Mouse (Mus musculus) adrenal gland, adult 18-20 months (tissue): ENCODE measurements around the gene Rnf41. TPM values are rescaled to one million over a fixed set of nuclear protein-coding genes. Genes with fewer than 3 reads are reported as not detected.

ENCODE experiments used
- DNase-seq, 2 experiments: peaks; one replicate each; pipeline ENCODE4 v3.0.0; 2021 to 2022; ENCODE audit warnings: low spot score in 2 of 2
- microRNA-seq, 2 experiments: library from miRNA; unstranded; fragments of <30 nt; microRNA quantifications; one replicate each; pipeline ENCODE4 v1.2.0; 2021; ENCODE audit warnings: borderline number of aligned reads in 2 of 2
- total RNA-seq, 2 experiments: library from RNA; stranded (reverse); gene quantifications; 1 replicate in 1 of 2; 2 replicates in 1 of 2; pipeline ENCODE4 v1.2.3; 2021

Rnf41 gene
- total RNA-seq, 2 experiments from 2014 or later: 40.0 to 42.2 TPM

DNA sequence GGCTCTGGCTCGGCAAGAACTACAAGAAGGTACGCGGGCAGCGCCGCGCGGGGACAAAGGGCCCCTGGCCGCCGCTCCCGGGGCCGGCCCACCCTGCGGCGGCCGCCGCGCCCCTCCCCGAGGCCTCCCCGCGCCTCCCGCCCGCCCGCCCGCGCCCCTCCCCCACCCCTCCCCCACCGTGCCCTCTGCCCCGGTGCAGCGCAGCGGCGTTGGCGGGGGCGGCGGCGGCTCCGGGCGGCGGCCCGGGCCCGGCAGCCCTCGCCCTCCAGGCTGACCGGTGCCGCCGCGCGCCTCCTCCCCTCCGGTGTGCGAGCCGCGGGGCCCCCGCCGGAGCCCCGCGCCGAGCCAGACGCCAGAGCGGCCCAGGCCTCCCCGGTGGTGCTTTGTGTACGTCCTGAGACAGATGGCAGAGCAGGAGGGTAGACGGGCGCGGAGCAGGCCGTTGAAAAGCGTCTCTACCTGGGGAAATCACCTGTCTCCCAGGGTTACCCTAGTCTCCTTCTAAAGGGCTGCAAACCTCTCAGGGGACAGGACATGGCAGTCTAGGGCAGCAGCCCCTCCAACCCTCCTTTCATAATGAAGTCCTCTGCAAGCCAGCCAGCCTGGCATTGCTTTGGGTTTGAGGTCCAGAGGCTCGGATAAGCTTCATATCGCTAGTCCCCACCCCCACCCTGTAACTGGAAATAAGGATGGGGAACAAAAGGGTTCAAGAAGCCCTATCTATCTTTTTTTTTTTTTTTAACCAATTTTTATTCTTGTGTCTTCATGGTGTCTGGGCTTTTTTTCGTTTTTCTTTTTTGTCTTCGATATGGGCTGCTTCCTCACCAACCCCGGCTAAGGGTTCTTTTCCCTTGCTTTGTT, 48.2 kb downstream of the Rnf41 start:
- peak; percentile 35 to 56 for DNase-seq

DNA sequence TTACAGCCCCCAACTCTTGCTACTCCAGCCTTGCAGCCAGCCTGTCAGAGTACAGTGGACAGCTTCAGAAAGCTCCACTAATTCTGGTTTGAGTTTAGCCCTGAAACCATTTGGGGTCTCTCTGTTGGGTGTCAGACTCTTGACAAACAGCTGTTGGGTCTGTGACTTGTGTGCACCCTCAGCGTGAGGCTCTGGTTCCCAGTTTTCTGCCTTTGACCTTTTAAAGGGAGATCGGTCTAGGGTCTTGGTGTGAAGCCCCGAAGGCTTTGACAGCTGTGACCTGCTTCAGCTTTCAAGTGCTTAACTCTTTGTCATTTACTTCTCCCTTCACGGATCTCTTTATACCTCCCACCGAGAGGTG, 48.8 kb downstream of the Rnf41 start:
- no peak for DNase-seq

DNA sequence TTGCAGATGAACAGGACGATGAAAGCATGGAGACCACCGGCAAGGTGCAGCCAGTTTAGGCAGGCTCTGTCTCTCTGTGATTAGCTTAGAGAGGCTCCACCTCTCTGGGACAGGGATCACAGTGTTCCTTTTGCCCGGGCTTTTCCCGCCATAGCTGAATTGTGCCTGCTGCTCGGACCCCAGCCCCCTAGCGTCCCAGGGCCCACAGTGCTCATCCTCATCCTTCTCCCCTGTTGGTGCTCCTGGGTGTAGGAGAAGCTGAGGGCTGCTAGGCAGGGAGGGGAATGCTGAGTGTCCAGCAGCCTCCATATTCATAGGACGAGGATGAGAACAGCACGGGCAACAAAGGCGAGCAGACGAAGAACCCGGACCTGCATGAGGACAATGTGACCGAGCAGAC, 62.9 kb downstream of the Rnf41 start:
- DNase-seq: no peak

DNA sequence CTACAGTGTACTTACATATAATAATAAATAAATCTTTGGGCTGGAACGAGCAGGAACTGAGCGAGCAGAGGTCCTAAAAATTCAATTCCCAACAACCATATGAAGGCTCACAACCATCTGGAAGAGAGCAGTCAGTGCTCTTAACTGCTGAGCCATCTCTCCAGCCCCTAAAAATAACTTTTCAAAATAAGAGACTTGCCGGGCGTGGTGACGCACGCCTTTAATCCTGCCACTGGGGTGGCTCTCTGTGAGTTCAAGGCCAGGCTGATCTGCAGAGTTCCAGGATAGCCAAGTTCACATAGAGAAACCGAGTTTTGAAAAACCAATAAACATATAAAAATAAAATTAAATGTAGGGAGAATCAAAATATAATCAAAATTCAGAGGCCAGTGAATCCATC, 74.9 kb downstream of the Rnf41 start:
- DNase-seq: peak in 1 of 2 experiments; percentile 35

DNA sequence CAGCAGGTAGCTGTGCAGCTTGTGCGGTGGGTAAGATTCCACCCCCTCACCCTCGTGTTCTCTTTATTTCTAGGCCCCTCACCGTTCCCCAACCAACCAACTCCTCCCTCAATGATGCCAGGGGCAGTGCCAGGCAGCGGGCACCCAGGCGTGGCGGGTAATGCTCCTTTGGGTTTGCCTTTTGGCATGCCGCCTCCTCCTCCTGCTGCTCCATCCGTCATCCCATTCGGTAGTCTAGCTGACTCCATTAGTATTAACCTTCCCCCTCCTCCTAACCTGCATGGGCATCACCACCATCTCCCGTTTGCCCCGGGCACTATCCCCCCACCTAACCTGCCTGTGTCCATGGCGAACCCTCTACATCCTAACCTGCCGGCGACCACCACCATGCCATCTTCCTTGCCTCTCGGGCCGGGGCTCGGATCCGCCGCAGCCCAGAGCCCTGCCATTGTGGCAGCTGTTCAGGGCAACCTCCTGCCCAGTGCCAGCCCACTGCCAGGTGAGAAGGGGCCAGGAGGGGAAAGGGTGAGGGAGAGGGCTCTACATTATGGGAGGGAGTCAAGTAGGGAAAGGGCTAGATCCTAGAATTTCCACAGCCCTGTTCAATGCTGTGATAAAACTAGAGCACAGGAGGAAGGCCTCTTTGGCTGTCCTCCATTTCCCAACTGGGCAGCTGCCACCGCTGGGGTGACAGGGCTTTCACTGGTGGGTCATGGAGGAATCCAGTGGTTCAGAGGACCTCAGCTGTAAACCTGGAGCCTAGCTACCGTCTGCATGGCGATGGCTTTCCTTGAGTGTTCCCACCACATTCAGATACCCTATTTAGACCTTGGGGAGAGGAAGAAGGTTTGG, 76.6 kb downstream of the Rnf41 start:
- no peak for DNase-seq

DNA sequence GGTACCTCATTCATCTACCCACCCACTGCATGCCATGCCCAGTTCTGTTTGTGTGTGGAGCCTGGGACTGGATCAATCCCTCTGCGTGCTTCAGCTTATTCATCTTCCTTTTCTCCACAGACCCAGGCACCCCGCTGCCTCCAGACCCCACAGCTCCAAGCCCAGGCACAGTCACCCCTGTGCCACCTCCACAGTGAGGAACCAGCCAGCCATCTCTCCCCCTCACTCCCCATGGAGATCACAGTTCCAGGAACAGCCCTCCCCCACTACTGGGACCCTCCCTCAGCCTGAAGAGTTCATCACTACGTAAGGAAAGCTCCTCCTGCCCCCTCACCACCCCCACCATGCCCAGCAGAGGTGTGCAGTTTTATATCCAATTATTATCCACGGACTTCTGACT, 77.3 kb downstream of the Rnf41 start:
- DNase-seq: no peak

DNA sequence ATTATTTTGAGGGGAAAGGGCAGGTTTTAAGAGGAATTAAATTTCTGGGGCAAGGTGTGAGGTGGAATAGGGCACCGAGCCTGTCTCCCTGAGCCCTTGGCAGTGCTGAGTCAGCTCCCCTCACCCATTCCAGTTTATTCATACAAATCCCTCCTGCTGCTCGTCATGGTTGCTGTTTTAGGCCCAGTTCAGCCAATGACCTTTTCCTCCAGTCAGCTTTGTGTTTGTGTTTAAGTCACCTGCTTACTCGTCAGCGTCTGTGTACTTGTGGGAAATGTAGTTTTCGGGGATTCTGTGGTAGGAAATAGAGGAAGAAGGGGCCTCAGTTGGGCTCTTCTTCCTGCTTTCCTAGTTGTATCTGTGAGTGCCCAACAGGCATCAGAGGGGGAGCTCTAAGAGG, 77.9 kb downstream of the Rnf41 start:
- DNase-seq: no peak

DNA sequence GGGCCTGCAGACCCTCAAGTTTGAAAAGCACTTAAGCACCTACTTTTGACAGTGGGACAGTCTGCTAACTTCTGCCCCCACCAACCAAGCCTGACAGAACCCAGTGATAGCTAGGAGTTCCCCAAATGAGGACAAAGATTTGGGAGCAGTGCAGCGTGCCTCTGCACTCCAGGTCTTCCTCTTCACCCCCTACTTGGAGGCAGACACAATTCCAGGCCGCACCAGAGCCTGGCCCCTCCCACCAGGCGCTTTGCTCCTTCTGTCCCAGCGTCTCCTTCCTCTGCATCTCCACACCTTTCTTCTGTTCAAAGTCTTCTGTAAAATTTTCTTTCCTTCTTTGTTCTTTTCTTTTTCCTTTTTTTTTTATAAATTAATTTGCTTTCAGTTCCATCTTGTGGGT, 78.3 kb downstream of the Rnf41 start:
- no peak for DNase-seq

DNA sequence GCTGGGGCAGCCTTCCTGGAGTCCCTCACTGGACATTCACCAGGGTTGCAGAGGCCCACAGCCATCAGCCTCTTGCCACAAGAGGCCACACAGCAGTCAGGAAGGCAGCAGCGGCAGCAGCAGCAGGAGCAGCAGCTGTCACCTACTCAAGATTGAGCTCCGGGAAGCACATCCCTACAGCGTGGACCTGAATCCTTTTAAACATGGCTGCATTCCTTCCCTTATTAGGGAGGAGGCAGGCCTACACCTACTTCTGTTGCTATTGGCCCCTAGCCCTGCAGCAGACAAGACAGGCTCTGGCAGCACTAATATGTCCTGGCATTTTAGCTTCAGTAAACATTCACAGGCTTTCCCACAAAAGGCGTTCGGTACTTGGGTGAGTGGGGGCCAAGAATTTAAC, 78.8 kb downstream of the Rnf41 start:
- no peak for DNase-seq

DNA sequence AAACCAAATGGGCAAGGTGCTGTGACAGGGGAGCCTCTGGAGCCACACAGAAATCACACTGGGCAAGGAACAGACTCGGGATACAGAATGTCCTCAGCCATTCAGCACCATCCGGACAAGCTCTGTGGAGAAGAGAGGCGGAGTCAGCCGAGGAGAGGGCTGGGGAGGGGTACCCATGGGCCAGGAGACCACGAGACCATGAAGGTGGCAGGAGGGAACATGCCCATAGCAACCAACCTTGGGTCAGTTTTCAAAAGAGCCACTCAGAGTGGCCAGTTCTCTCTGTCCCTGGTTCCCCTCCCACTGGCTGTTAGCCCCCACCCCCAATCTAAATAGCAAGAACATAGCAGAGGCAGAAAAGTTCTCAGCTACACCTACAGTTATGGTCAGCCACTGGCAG, 79.5 kb downstream of the Rnf41 start:
- DNase-seq: no peak

Small RNA genes within 50 kb of the gene (microRNA-seq; reads per million reads assigned to microRNA genes)
- gene Gm25361: 0 reads per million in 2 experiments
- gene Gm26308: 0 reads per million in 2 experiments
- gene Mir6914: 0 to 0.95 reads per million in 2 experiments
- gene Mir6915: 0.47 to 2.4 reads per million in 2 experiments
- 1.4 to 4.9 reads per million in 2 experiments for gene Mir8105

Other genes with a start within 250 kb of the Rnf41 start
- gene Rbms2, start 231.4 kb upstream of the Rnf41 start, total RNA-seq: 100 to 1,000 TPM in 1 of 2 experiments, 10 to 100 TPM in 1; 90.1 to 106 TPM
- gene Gls2, start 217.2 kb upstream of the Rnf41 start, total RNA-seq: 1 to 10 TPM; 2.9 TPM
- 10 to 100 TPM; 15.4 to 17.7 TPM for gene Spryd4, start 199.8 kb upstream of the Rnf41 start, total RNA-seq
- gene Mip, start 185.8 kb upstream of the Rnf41 start, total RNA-seq: not detected
- gene Timeless, start 179.6 kb upstream of the Rnf41 start, total RNA-seq: 1 to 10 TPM; 3.9 to 5.4 TPM
- not detected for gene Apon, start 157.6 kb upstream of the Rnf41 start, total RNA-seq
- 10 to 100 TPM in 1 of 2 experiments, under 1 TPM in 1; 0.64 to 10.7 TPM for gene Apof, start 143.0 kb upstream of the Rnf41 start, total RNA-seq
- gene Stat2, start 141.1 kb upstream of the Rnf41 start, total RNA-seq: 10 to 100 TPM; 25.8 to 33.0 TPM
- gene Il23a, start 112.9 kb upstream of the Rnf41 start, total RNA-seq: not detected
- gene Pan2, start 108.3 kb upstream of the Rnf41 start, total RNA-seq: 10 to 100 TPM; 14.5 to 19.1 TPM
- gene Cnpy2, start 89.2 kb upstream of the Rnf41 start, total RNA-seq: 100 to 1,000 TPM; 147 to 165 TPM
- 100 to 1,000 TPM; 349 to 654 TPM for gene Cs, start 73.9 kb upstream of the Rnf41 start, total RNA-seq
- gene Coq10a, start 42.7 kb upstream of the Rnf41 start, total RNA-seq: 10 to 100 TPM; 79.8 to 90.2 TPM
- 10 to 100 TPM; 61.7 to 61.8 TPM for gene Ankrd52, start 34.5 kb upstream of the Rnf41 start, total RNA-seq
- under 1 TPM in 1 of 2 experiments, not detected in 1; 0.16 TPM for gene Slc39a5, start 10.4 kb upstream of the Rnf41 start, total RNA-seq
- 10 to 100 TPM; 74.3 to 75.2 TPM for gene Nabp2, start 165 bp upstream of the Rnf41 start, total RNA-seq
- gene Smarcc2, start 47.6 kb downstream of the Rnf41 start, total RNA-seq: 100 to 1,000 TPM; 113 to 116 TPM
- 100 to 1,000 TPM; 816 to 933 TPM for gene Myl6, start 82.5 kb downstream of the Rnf41 start, total RNA-seq
- gene Myl6b, start 87.0 kb downstream of the Rnf41 start, total RNA-seq: 10 to 100 TPM in 1 of 2 experiments, 1 to 10 TPM in 1; 5.3 to 11.6 TPM
- gene Esyt1, start 114.2 kb downstream of the Rnf41 start, total RNA-seq: 10 to 100 TPM; 23.6 to 39.0 TPM
- 10 to 100 TPM; 14.5 TPM for gene Zc3h10, start 136.1 kb downstream of the Rnf41 start, total RNA-seq
- 1,000 to 10,000 TPM; 2,692 to 2,714 TPM for gene Rpl41, start 137.6 kb downstream of the Rnf41 start, total RNA-seq
- 10 to 100 TPM; 72.6 to 85.2 TPM for gene Pa2g4, start 154.3 kb downstream of the Rnf41 start, total RNA-seq
- gene Erbb3, start 178.0 kb downstream of the Rnf41 start, total RNA-seq: 1 to 10 TPM; 2.6 to 4.0 TPM
- 100 to 1,000 TPM; 564 to 729 TPM for gene Rps26, start 215.1 kb downstream of the Rnf41 start, total RNA-seq
- gene Ikzf4, start 234.3 kb downstream of the Rnf41 start, total RNA-seq: 1 to 10 TPM; 2.3 TPM